Mouse (Mus musculus) heart, postnatal 0 days (tissue): ENCODE results near the gene Cdh24. TPM values are rescaled to one million over a fixed set of nuclear protein-coding genes. Genes with fewer than 3 reads are reported as not detected.

Source experiments
- ATAC-seq: fragments of 200-750 bp; cut with Nextera tagmentation; 2 replicates; pipeline ENCODE4 v1.8.0; 2017; ENCODE audit warnings: low read depth, moderate number of reproducible peaks, moderate library complexity; ENCODE audit not compliant: insufficient read depth
- DNase-seq: peaks from one replicate; pipeline ENCODE4 v3.0.0-alpha.2; 2016; ENCODE audit warnings: low spot score
- H3K27ac ChIP-seq: fragments of 300-500 bp; sonication (generic); 2 replicates; pipeline ENCODE4 v1.5.1; 2014; ENCODE audit warnings: low read depth, mild to moderate bottlenecking
- H3K27me3 ChIP-seq: fragments of 300-500 bp; sonication (generic); 2 replicates; pipeline ENCODE4 v1.6.1; 2014; ENCODE audit warnings: low read length, mixed read lengths; ENCODE audit not compliant: control insufficient read depth, insufficient read depth
- H3K36me3 ChIP-seq: fragments of 300-500 bp; sonication (generic); replicated peaks from 2 replicates; pipeline ENCODE4 v1.6.1; 2014; ENCODE audit warnings: low read length, mixed read lengths; ENCODE audit not compliant: control insufficient read depth, insufficient read depth
- H3K4me1 ChIP-seq: fragments of 300-500 bp; sonication (generic); 2 replicates; pipeline ENCODE4 v1.6.1; 2014; ENCODE audit warnings: antibody characterized with exemption; ENCODE audit not compliant: control insufficient read depth, insufficient read depth
- H3K4me2 ChIP-seq: fragments of 300-500 bp; sonication (generic); 2 replicates; pipeline ENCODE4 v1.6.1; 2014; ENCODE audit warnings: low read depth, mild to moderate bottlenecking, low read length, moderate library complexity
- H3K4me3 ChIP-seq: fragments of 300-500 bp; sonication (generic); 2 replicates; pipeline ENCODE4 v1.5.1; 2014; ENCODE audit warnings: low read depth, low read length
- H3K9ac ChIP-seq: fragments of 300-500 bp; sonication (generic); replicated peaks from 2 replicates; pipeline ENCODE4 v1.6.1; 2014; ENCODE audit warnings: low read depth, low read length, mixed read lengths
- H3K9me3 ChIP-seq: fragments of 300-500 bp; sonication (generic); replicated peaks from 2 replicates; pipeline ENCODE4 v1.6.1; 2016; ENCODE audit warnings: low read length; ENCODE audit not compliant: control insufficient read depth
- CTCF ChIP-seq: IDR thresholded peaks from 2 replicates; pipeline ENCODE4 v1.5.1; 2016; ENCODE audit warnings: antibody characterized with exemption, control low read depth, low read depth
- EP300 ChIP-seq: IDR thresholded peaks from 2 replicates; pipeline ENCODE4 v1.6.1; 2016; ENCODE audit warnings: antibody characterized with exemption, low read depth
- WGBS: fragments of 180-500 bp; shearing (Covaris S2); extraction: QIAGEN DNeasy Blood & Tissue Kit; methylation state at CpG from one replicate; pipeline ENCODE4 v1.1.7; 2014; 5-methylcytosine and 5-hydroxymethylcytosine counted together
- polyA plus RNA-seq: library from polyadenylated mRNA; unstranded; fragments of >200 nt; fragmentation: Nextera tagmentation; extraction: Ambion mirVana; gene quantifications from 2 replicates; pipeline ENCODE4 v1.2.1, GENCODE M21; 2015
- total RNA-seq: library from RNA; depleted of rRNA; stranded (reverse); fragments of >200 nt; gene quantifications from 2 replicates; pipeline ENCODE4 v1.2.3, GENCODE M21; 2014; ENCODE audit warnings: low replicate concordance

Cdh24 gene
- total and polyA plus RNA-seq, 2 experiments from 2014 or later: 0.41 to 6.2 TPM

DNA sequence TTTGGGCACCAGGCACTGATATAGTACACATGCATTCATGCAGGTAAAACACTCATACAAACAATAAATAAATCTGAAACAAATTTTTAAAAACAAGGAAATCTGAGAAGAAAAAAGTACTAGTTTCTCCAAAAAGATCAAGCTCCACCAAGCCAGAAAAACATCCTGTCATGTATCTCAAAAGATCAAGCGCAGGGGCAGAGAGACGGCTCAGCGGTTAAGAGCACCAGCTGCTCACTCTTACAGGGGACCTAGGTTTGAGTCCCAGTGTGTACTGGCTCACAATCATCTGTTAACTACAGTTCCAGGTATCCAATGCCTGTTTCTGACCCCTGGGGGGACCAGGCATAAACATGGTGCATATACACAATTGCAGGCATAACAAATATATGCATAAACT lies 41.2 kb upstream of the Cdh24 start:
- Histone ChIP-seq H3K9ac (no peak overlapping the region), H3K36me3 (peaks cover 40% of the 10 kb centered on the region), H3K27me3 (no peaks in the 10 kb centered on the region), H3K9me3 (no peaks in the 10 kb centered on the region), H3K4me1 (peaks cover 7% of the 10 kb centered on the region), H3K4me2 (no peak overlapping the region), H3K4me3 (no peak overlapping the region), H3K27ac (no peak overlapping the region)
- ATAC-seq: no peak
- WGBS: 80% methylated on average over 3 of the region's 3 CpGs
- no peak for DNase-seq
- TF ChIP-seq CTCF (no peak), EP300 (no peak)

- TF ChIP-seq CTCF (no peak), EP300 (no peak)
- H3K4me3 ChIP-seq: no peak overlapping the region
- H3K4me2 ChIP-seq: no peak overlapping the region
- H3K9ac ChIP-seq: no peak overlapping the region
- peaks cover 67% of the 10 kb centered on the region for H3K36me3 ChIP-seq
- H3K27me3 ChIP-seq: no peaks in the 10 kb centered on the region
- H3K4me1 ChIP-seq: no peaks in the 10 kb centered on the region; the same call in 1 of the 2 replicates
- H3K27ac ChIP-seq: no peak overlapping the region
- DNase-seq: no peak
- no peaks in the 10 kb centered on the region for H3K9me3 ChIP-seq
- ATAC-seq: no peak
- 88% methylated on average over 16 of the region's 16 CpGs for WGBS
These were observed 37.6 kb upstream of the Cdh24 start for GRCm38 (mm10) chr14:54678657-54679304.

DNA sequence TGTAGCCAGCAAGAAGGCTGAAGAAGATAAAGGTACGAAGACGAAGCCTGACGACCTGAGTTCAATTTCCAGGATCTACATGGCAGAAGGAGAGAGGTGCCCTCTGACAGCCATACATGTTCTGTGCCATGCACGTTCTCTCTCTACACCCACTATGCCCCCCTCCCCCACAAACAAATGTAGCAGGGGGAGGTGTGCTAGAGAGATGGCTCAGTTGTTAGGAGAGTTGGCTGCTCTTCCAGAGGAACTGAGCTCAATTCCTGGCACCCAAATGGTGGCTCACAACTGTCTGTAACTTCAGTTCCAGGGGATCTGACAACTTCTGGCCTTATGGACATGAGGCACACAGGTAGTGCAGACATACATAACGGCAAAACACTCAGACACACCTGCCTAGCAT lies 35.1 kb upstream of the Cdh24 start:
- TF ChIP-seq EP300 (no peak), CTCF (no peak)
- Histone ChIP-seq H3K27ac (no peak overlapping the region), H3K9me3 (no peaks in the 10 kb centered on the region), H3K36me3 (peaks cover 77% of the 10 kb centered on the region), H3K4me3 (no peak overlapping the region), H3K9ac (no peak overlapping the region), H3K27me3 (no peaks in the 10 kb centered on the region), H3K4me2 (no peak overlapping the region), H3K4me1 (no peaks in the 10 kb centered on the region; the same call in 1 of the 2 replicates)
- DNase-seq (no peak), ATAC-seq (no peak)
- WGBS: 84% methylated on average over 5 of the region's 5 CpGs

GRCm38 (mm10) chr14:54674317-54674716 lies 33.2 kb upstream of the Cdh24 start:
- no peaks in the 10 kb centered on the region for H3K27me3 ChIP-seq
- ATAC-seq: no peak
- TF ChIP-seq CTCF (no peak), EP300 (no peak)
- no peaks in the 10 kb centered on the region for H3K9me3 ChIP-seq
- 56% methylated on average over 2 of the region's 2 CpGs for WGBS
- no peak overlapping the region for H3K27ac ChIP-seq
- no peak overlapping the region for H3K4me3 ChIP-seq
- H3K9ac ChIP-seq: no peak overlapping the region; the same call in 1 of the 2 replicates
- no peaks in the 10 kb centered on the region; the same call in 1 of the 2 replicates for H3K4me1 ChIP-seq
- H3K36me3 ChIP-seq: peaks cover 76% of the 10 kb centered on the region
- no peak for DNase-seq
- no peak overlapping the region for H3K4me2 ChIP-seq

DNA sequence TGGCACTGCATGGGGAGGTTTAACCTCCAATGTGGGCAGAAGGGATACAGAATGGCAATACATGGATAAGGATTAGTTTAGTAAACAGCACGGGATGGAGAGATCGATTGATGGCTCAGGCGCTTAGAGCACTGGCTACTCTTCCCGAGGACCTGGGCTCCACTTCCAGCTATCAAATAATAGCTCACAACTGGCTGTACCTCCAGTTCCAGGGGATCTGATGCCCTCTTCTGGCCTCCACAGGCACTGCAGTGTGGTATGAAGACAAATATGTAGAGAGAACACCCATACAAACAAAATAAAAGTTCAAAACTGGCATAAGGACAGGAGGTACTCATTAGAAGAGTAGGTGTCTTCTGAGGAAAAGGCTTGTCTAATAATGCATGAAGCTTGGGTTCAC lies 28.2 kb upstream of the Cdh24 start:
- Histone ChIP-seq H3K9me3 (no peaks in the 10 kb centered on the region), H3K4me3 (no peak overlapping the region), H3K36me3 (peaks cover 78% of the 10 kb centered on the region), H3K4me1 (no peaks in the 10 kb centered on the region; the same call in 1 of the 2 replicates), H3K27ac (no peak overlapping the region), H3K9ac (no peak overlapping the region), H3K4me2 (no peak overlapping the region), H3K27me3 (no peaks in the 10 kb centered on the region)
- no peak for ATAC-seq
- WGBS: 81% methylated on average over 4 of the region's 4 CpGs
- no peak for DNase-seq
- TF ChIP-seq EP300 (no peak), CTCF (peak; percentile 57)

- no peak overlapping the region for H3K4me3 ChIP-seq
- WGBS: 87% methylated on average over 10 of the region's 10 CpGs
- H3K9me3 ChIP-seq: no peaks in the 10 kb centered on the region
- H3K27me3 ChIP-seq: no peaks in the 10 kb centered on the region
- TF ChIP-seq CTCF: no peak
- TF ChIP-seq EP300: no peak
- H3K9ac ChIP-seq: no peak overlapping the region
- no peak overlapping the region for H3K27ac ChIP-seq
- H3K4me1 ChIP-seq: no peaks in the 10 kb centered on the region
- ATAC-seq (no peak), DNase-seq (no peak)
- peaks cover 93% of the 10 kb centered on the region for H3K36me3 ChIP-seq
- H3K4me2 ChIP-seq: no peak overlapping the region
These were observed 23.5 kb upstream of the Cdh24 start for GRCm38 (mm10) chr14:54664477-54665222.
